Mouse (Mus musculus): ENCODE data around the gene Tmprss11d.

The Tmprss11d gene

GRCm38 (mm10) chr5:86373320-86373719, at the start of gene Tmprss11d:
TSS of gene Tmprss11d (minus strand) at chr5:86373420.
- no peak for DNase-seq

- DNase-seq, result no peak
Measured at GRCm38 (mm10) chr5:86421323-86422028, 48.3 kb upstream of the Tmprss11d start.

DNA sequence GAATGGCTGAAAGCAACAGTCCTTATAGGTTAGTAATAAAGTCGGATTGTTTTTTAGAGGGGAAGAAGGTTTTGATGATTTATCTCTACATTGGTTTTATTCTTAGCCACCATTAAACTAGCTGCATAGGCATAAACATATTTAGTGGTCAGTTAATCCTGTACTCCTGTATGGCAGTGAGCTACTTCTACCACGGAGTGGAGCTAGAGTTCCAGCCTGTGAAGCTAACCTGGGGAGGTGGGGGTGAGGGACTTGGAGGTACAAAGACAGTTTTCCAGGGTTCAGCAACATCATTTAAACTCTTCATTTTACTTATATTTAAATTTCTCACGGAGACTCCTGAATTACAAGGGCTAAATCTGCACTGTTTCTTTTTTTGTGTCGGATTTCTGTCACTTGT, 46.3 kb upstream of the Tmprss11d start:
- peak; percentile 7 to 38 for DNase-seq

DNA sequence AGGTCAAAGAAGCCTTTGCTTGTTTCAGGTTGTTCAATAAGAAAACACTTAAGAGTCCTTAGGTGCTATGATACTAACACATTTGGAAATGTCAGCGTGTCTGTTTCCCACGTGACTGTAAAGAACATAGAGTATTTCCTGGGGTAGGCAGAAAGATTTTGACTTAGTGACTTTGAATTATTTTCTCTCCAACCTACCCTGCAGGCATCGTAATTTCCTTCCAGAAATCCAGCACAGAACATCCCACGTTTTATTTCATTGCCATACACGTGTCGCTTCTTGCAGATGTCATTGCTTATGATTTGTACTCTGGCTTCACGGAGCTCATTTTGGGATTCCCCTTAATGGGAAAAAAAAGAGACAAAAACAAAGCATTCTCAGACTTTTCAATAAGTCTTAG, 41.1 kb upstream of the Tmprss11d start:
- DNase-seq, result no peak

DNA sequence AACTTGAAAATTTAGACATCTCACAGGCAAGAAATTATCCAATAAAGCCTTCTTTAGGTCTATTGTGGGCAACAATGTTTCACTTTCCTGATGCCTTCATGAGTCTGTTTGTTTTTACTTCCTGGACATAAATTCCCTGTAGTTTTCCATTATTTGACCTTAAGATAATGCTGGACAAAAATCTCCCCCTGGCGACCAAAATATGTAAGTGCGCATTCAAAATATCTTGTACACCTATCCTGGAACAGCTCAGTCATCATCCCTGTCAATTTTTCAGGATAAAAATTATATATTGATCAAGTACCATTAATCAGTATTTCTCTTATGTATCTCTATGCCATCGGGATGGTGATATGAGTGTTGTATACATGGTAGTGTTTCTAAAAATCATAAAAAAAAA, 37.6 kb upstream of the Tmprss11d start:
- DNase-seq, result peak; percentile 62 to 70

GRCm38 (mm10) chr5:86407941-86408340, 34.7 kb upstream of the Tmprss11d start:
- no peak for DNase-seq

DNA sequence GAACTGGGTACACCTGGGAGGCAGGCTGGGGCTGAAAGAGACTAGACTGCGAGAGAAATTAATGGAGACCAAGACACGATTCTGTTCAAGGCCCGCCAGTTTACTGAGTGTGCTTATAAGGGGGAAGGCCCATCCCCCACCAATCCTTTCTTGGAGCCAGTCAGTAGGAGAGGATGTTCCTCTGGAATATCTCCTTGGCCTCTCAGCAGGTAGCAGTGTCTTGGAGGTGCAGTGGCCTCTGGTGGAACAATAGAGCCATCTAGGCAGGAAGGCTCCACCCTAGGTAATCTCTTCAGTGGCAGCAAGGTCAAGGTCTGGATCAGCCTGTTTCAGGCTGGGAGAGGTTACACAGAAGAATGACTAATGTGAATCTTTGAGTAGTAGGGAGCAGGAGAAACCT, 34.0 kb upstream of the Tmprss11d start:
- no peak for DNase-seq

DNA sequence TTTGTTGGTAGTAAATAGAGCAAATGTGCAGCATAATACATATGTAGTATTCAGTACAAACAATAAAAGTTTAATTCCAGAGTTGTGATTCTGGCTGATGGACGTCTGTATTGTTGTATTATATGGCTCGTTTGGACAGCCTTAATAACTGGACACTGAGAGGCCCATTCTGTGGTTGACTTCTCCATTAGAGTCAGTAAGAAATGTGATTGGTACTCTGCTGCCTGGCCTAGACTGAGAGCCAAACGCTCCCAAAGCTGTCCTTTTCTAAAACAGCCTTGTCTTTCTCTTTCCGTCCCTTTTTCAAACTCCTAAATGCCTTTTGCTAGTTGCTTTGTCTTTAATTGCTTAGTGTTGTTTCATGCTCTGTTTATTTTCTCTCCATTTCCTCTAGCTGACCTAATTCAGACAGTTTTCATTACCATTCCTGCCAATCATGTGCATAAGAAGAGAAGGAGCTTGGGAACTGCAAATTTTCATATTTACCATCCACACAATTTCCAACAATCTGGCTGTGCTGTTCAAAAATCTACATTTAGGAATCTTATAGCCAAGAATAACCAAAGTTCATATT, 13.7 kb downstream of the Tmprss11d start:
- peak; percentile 8 to 52 for DNase-seq

GRCm38 (mm10) chr5:86352966-86353365, 20.3 kb downstream of the Tmprss11d start:
- peak; percentile 71 to 77 for DNase-seq

DNA sequence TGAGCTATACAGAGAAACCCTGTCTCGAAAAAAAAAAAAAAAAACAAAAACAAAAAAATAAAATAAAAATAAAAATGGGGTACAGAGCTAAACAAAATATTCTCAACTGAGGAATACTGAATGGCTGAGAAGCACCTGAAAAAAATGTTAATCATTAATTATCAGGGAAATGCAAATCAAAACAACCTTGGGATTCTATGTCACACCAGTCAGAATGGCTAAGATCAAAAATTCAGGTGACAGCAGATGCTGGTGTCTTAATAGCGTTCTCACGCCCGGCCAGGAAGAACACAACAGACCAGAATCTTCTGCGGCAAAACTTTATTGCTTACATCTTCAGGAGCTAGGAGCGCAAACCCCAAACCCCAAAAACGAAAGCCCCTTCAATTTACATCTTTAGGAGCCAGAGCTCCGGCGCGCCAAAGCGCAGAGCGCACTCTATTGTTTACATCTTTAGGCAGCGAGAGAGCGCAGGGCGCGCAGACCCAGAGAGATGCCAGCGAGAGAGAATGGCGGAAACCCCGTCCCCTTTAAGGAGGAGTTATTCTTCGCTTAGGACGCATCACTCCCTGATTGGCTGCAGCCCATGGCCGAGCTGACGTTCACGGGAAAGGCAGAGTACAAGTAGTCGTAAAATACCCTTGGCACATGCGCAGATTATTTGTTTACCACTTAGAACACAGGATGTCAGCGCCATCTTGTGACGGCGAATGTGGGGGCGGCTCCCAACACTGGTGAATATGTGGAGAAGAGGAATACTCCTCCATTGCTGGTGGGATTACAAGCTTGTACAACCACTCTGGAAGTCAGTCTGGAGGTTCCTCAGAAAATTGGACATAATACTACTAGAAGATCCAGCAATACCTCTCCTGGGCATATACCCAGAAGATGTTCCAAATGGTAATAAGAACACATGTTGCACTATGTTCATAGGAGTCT, 54.9 kb downstream of the Tmprss11d start:
- DNase-seq, result peak in 1 of 2 experiments; percentile 15

DNA sequence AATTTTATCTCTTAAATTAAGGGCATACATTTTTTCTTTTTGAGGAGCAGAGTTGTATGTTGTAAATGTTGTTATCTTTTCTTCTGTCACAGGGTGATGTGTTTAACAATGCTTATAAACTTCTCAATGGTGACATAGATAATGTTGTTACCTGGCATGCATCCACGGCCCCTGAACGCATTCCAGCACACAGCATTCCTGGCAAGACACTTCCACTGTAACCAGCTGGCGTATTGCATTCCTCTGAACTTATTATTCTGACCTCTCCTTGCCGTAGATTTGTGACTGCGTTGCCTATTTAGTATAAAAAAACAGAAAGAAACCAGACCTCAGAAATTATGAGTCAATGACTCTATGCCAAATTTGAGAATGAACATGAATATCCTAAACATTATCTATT, 67.1 kb downstream of the Tmprss11d start:
- DNase-seq, result peak; percentile 93 to 94

GRCm38 (mm10) chr5:86303877-86304276, 69.3 kb downstream of the Tmprss11d start:
- peak; percentile 63 to 64 for DNase-seq

DNA sequence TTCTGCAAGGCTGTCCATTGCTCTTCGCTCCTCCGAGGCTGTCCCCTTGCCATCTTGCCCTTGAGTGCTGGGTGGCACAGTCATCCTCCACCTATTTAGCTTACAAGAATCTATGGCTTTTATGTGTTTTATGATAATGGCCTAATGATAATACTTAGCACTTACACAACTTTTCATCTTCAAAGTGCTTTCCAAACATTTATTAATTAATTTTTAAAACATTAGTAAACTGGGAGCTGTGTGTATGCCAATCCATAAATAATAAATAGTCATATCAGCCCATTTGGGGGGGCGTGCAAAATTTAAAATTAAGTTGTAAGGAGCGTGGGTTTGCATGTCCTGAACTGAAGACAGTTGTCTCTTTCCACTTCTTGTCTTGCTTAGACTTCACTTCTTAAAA, 84.0 kb downstream of the Tmprss11d start, which contains the start of gene Tmprss11c:
Tmprss11c (minus strand) TSS at position 101 of the 400 bp plus-strand sequence.
- DNase-seq, result no peak
